Mouse (Mus musculus): ENCODE measurements around the gene Fcer1a. TPM values are rescaled to one million over a fixed set of nuclear protein-coding genes. Genes with fewer than 3 reads are reported as not detected.

Fcer1a gene
- not detected for polyA plus RNA-seq (2014; fragmentation: Illumina TruSeq; extraction: RNeasy Lipid Tissue Mini Kit (QIAGEN cat#74804); ENCODE audit: low read depth, low replicate concordance)

DNA sequence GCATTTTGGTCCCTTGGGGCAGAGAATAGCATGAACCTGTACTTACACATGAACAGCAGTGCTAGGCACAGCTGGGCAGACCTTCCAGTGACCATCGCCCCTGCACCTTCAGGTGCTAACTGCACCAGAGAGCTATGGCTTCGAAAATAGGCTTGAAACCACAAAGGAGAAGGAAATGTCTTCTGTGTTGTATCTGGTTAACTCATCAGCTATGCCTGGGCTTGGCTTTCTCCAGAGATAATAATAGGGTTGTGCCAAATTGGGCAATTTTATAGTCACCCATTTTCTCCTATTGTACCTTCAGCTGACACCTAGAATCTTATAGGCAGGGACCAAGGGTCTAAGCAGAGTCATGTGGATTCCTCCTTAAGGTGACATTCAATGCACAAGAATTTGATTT lies at the start of gene Fcer1a:
Fcer1a (minus strand) TSS at position 134 of the 400 bp plus-strand sequence.

DNA sequence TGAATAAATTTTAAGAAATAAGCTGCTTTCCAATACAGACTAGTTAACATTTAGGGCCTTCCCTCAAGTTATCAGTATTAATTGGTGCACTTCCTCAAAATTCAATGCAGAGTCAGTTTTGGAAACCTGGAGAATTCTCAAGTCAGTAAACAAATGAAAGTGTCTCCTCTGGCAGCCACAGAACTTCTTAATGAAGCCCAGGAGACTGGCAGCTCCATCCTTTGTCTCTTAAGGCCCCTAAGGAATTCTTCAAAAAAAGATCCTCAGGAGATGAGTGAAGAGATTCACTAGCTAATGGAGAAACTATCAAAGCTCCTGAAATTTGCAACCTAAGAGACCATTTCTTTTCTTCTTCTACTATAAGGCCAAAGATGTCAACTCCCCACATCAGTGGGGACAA lies 38.7 kb upstream of the Fcer1a start, which contains the start of gene Olfr418:
Olfr418 (plus strand) TSS at position 301 of the 400 bp plus-strand sequence.

DNA sequence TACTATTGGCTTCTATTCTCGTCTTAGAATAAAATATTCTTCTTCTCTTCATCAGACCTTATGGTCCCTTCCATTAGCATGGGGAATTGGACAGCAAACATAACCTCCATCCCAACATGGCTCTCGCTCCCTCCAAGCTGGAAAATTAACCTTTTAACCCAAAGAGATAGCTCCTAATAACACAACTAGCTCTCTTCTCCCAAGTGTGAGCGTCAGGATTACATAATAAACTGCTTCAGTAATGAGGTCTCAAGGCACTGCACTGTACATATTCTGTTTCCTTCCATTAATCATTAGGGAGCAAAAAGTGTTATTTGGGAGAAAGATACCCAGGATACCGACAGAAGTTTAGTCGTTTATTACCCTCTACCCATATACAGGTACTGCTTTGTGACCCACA lies 14.9 kb downstream of the Fcer1a start, which contains the start of gene Olfr1404:
Olfr1404 (plus strand) TSS at position 301 of the 400 bp plus-strand sequence.

DNA sequence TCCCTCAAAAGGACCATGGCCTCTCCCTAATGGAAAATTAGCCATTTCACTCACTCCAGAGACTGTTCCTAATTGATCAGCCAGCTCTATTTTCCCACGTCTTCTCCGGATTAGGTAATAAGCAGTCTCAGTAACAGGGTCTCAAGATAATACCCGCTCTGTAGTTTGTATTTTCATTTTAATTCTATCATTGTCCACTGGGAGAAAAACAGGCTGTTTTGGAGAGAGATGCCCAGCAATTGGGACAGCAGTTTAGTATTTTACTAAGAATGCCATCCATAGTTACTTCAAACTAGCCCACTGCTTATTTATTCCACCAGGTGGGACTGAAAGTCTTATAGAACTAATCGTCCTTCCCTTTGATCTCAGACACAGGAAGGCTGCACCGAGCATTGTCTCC lies 29.5 kb downstream of the Fcer1a start, which contains the start of gene Olfr218:
Olfr218 (plus strand) TSS at position 301 of the 400 bp plus-strand sequence.

DNA sequence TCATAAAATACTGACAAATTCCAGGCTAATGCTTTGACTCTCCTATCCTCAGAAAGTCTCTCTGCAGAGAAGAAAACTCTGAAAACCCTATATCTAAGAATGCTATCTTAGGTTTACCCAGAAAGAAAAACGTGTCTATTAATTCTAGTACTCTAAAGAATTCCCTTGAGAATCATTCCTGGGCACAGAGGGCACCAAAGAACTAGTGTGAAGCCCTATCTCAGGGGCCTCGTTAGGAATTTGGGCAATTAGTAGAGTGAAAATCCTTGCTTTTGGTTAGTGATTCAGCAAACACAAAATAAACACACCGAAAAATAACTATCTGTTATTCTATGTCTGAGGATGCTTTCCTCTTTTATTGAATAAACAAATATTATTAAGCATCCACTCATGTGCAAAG lies 36.5 kb downstream of the Fcer1a start, which contains the start of gene Olfr1406:
Olfr1406 (minus strand) TSS at position 101 of the 400 bp plus-strand sequence.

Other genes with a start within 250 kb of the Fcer1a start
- not detected for gene Olfr1408, start 89.8 kb downstream of the Fcer1a start, polyA plus RNA-seq (2014; fragmentation: Illumina TruSeq; extraction: RNeasy Lipid Tissue Mini Kit (QIAGEN cat#74804); ENCODE audit: low read depth, low replicate concordance)
- not detected for gene Olfr1406, start 36.6 kb downstream of the Fcer1a start, polyA plus RNA-seq (2014; fragmentation: Illumina TruSeq; extraction: RNeasy Lipid Tissue Mini Kit (QIAGEN cat#74804); ENCODE audit: low read depth, low replicate concordance)
- not detected for gene Olfr218, start 29.4 kb downstream of the Fcer1a start, polyA plus RNA-seq (2014; fragmentation: Illumina TruSeq; extraction: RNeasy Lipid Tissue Mini Kit (QIAGEN cat#74804); ENCODE audit: low read depth, low replicate concordance)
- gene Olfr1404, start 14.8 kb downstream of the Fcer1a start, polyA plus RNA-seq (2014; fragmentation: Illumina TruSeq; extraction: RNeasy Lipid Tissue Mini Kit (QIAGEN cat#74804); ENCODE audit: low read depth, low replicate concordance) = not detected
- gene Olfr418, start 38.8 kb upstream of the Fcer1a start, polyA plus RNA-seq (2014; fragmentation: Illumina TruSeq; extraction: RNeasy Lipid Tissue Mini Kit (QIAGEN cat#74804); ENCODE audit: low read depth, low replicate concordance) = not detected
- not detected for gene Mptx2, start 50.6 kb upstream of the Fcer1a start, polyA plus RNA-seq (2014; fragmentation: Illumina TruSeq; extraction: RNeasy Lipid Tissue Mini Kit (QIAGEN cat#74804); ENCODE audit: low read depth, low replicate concordance)
- not detected for gene Ackr1, start 106.5 kb upstream of the Fcer1a start, polyA plus RNA-seq (2014; fragmentation: Illumina TruSeq; extraction: RNeasy Lipid Tissue Mini Kit (QIAGEN cat#74804); ENCODE audit: low read depth, low replicate concordance)
- gene Aim2, start 123.7 kb upstream of the Fcer1a start, polyA plus RNA-seq (2014; fragmentation: Illumina TruSeq; extraction: RNeasy Lipid Tissue Mini Kit (QIAGEN cat#74804); ENCODE audit: low read depth, low replicate concordance) = 0.94 TPM
- gene Cadm3, start 140.5 kb upstream of the Fcer1a start, polyA plus RNA-seq (2014; fragmentation: Illumina TruSeq; extraction: RNeasy Lipid Tissue Mini Kit (QIAGEN cat#74804); ENCODE audit: low read depth, low replicate concordance) = 1.4 TPM